Mouse (Mus musculus): ENCODE results near the gene Alpl. TPM values are rescaled to one million over a fixed set of nuclear protein-coding genes. Genes with fewer than 3 reads are reported as not detected.

Gene Alpl
- total and polyA plus RNA-seq, 3 experiments: not detected

DNA sequence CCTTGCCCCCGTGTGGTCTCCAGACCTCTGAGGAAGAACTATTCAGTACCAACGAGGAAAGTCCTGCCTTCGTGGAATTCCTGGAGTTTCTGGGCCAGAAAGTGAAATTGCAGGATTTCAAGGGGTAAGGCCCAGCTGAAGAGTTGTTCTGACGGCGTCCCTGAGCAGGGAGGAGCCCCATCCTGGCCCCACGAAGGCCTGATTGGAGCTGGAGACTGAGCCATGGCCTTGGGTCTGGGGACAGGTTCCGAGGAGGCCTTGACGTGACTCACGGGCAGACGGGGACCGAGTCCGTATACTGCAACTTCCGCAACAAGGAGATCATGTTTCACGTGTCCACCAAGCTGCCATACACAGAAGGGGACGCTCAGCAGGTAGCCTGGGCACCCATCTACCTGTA is 78.5 kb downstream of the Alpl start:
- no peaks in the 10 kb centered on the region for H3K27me3 ChIP-seq (ENCODE audit: control insufficient read depth in 1 of 2, insufficient read depth in 2 of 2, low read length in 2 of 2)

DNA sequence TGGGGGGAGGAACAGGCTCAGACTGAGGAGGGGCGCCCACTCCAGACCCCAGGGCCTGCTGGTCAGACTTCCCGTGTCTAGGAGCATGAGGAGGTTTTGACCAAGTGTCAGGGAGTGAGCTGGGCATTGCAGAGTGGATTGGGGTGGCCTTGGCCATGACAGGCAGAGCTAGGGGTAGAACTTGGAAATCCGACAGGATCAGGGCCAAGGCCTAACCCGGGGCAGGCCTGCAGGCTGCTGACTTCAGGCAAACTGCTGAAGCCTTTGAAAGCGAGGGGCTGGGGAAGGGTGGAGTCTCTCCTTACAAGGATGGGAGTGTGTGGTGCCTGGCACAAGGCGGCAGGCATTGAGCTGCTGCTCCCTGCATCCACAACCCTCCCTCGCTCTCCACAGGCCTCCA is 79.2 kb downstream of the Alpl start:
- no peak for DNase-seq (ENCODE audit: low read depth, low spot score)
- Histone ChIP-seq H3K79me2 (ENCODE audit: control insufficient read depth, insufficient read depth, low read length, poor library complexity) (no peaks in the 10 kb centered on the region), H3K4me1 (ENCODE audit: control insufficient read depth in 1 of 2, insufficient read depth in 2 of 2, low read length in 2 of 2) (peaks cover 14 to 21% of the 10 kb centered on the region in 2 experiments), H3K9me3 (replicated peaks; ENCODE audit: insufficient read depth, low read length) (no peaks in the 10 kb centered on the region), H3K27me3 (ENCODE audit: control insufficient read depth in 1 of 2, insufficient read depth in 2 of 2, low read length in 2 of 2) (no peaks in the 10 kb centered on the region), H3K27ac (ENCODE audit: control insufficient read depth, low read depth, low read length) (no peak overlapping the region), H3K36me3 (ENCODE audit: control insufficient read depth in 1 of 2, insufficient read depth in 2 of 2, low read length in 2 of 2) (peaks cover 0 to 12% of the 10 kb centered on the region in 2 experiments; a peak in 2 of 4 replicates), H3K4me3 (ENCODE audit: control insufficient read depth in 1 of 2, insufficient read depth in 1 of 2, low read depth in 2 of 2, low read length in 2 of 2) (no peak overlapping the region), H3K9ac (ENCODE audit: control insufficient read depth, low read depth, low read length, poor library complexity, severe bottlenecking) (no peak overlapping the region)
- TF ChIP-seq POLR2AphosphoS5 (IDR thresholded peaks at IDR 0.05; ENCODE audit: borderline replicate concordance, low read depth, low read length): no peak
- TF ChIP-seq TCF12 (IDR thresholded peaks at IDR 0.05; ENCODE audit: low read depth, low read length): no peak
- TF ChIP-seq GABPA (IDR thresholded peaks at IDR 0.05; ENCODE audit: low read depth, low read length): no peak
- no peak for TF ChIP-seq MAFK (IDR thresholded peaks at IDR 0.05; ENCODE audit: borderline replicate concordance, low read depth, low read length)

More for the DNA sequence above, 78.5 kb downstream of the Alpl start:
- DNase-seq (ENCODE audit: low read depth, low spot score): no peak
- H3K27ac ChIP-seq (ENCODE audit: control insufficient read depth, low read depth, low read length): no peak overlapping the region
- peaks cover 0 to 9% of the 10 kb centered on the region in 2 experiments; a peak in 2 of 4 replicates for H3K36me3 ChIP-seq (ENCODE audit: control insufficient read depth in 1 of 2, insufficient read depth in 2 of 2, low read length in 2 of 2)
- TF ChIP-seq NRF1 (IDR thresholded peaks at IDR 0.05; ENCODE audit: insufficient read depth, low read depth, low read length, poor library complexity, severe bottlenecking) (no peak), RAD21 (IDR thresholded peaks at IDR 0.05; ENCODE audit: low read depth, low read length) (no peak), USF1 (IDR thresholded peaks at IDR 0.05; ENCODE audit: low read depth, low read length) (no peak), SIN3A (IDR thresholded peaks at IDR 0.05; ENCODE audit: low read length) (no peak), E2F4 (IDR thresholded peaks at IDR 0.05; ENCODE audit: borderline replicate concordance, low read depth, low read length) (no peak), ETS1 (IDR thresholded peaks at IDR 0.05; ENCODE audit: low read depth, low read length) (no peak), JUND (IDR thresholded peaks at IDR 0.05; ENCODE audit: low read depth, low read length) (no peak), MAFK (IDR thresholded peaks at IDR 0.05; ENCODE audit: borderline replicate concordance, low read depth, low read length) (no peak), POLR2A (IDR thresholded peaks at IDR 0.05; ENCODE audit: control insufficient read depth in 1 of 2, insufficient read depth in 1 of 2, low read depth in 1 of 2, low read length in 2 of 2, poor library complexity in 1 of 2) (no peak)
- H3K4me3 ChIP-seq (ENCODE audit: control insufficient read depth in 1 of 2, insufficient read depth in 1 of 2, low read depth in 2 of 2, low read length in 2 of 2): no peak overlapping the region
- peaks cover 10 to 16% of the 10 kb centered on the region in 2 experiments for H3K4me1 ChIP-seq (ENCODE audit: control insufficient read depth in 1 of 2, insufficient read depth in 2 of 2, low read length in 2 of 2)
- H3K79me2 ChIP-seq (ENCODE audit: control insufficient read depth, insufficient read depth, low read length, poor library complexity): no peaks in the 10 kb centered on the region
- no peak overlapping the region for H3K9ac ChIP-seq (ENCODE audit: control insufficient read depth, low read depth, low read length, poor library complexity, severe bottlenecking)
- H3K9me3 ChIP-seq (replicated peaks; ENCODE audit: insufficient read depth, low read length): no peaks in the 10 kb centered on the region

DNA sequence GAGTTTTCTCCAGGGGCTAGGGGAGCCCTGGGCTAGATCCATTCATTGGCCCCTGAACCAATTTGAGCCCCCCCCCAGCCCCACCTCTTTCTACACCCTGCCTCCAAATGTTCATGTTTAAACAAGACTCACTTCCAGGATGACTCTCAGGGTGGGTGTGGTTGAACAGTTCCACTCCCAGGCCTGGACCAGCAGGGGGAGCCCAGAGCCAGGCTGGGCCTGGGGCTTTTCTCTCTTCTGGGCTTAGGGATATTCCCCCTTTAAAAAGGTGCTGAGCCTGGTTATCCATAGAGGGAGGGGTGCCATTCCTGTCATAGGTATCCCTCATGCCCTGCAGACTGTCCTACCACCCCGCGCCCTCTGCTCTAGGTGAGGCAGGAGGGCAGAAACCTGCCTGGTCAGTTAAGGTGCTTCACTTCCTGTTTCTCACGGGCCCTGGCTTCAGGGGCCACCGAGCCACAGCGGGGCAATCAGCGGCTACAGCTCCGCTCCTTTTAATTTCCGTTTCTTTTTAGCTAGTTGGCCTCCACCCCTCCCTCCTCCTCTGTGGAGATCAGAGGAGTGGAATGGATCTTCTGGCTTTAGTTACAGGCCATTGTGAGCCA is 82.1 kb downstream of the Alpl start:
- H3K9me3 ChIP-seq (replicated peaks; ENCODE audit: insufficient read depth, low read length): no peaks in the 10 kb centered on the region

More for the DNA sequence above, 82.1 kb downstream of the Alpl start:
- no peak overlapping the region for H3K27ac ChIP-seq (ENCODE audit: control insufficient read depth, low read depth, low read length)
- DNase-seq (ENCODE audit: low read depth, low spot score): peak; percentile 48
- H3K9ac ChIP-seq (ENCODE audit: control insufficient read depth, low read depth, low read length, poor library complexity, severe bottlenecking): no peak overlapping the region
- H3K79me2 ChIP-seq (ENCODE audit: control insufficient read depth, insufficient read depth, low read length, poor library complexity): no peaks in the 10 kb centered on the region
- TF ChIP-seq MAFK (IDR thresholded peaks at IDR 0.05; ENCODE audit: borderline replicate concordance, low read depth, low read length) (no peak), ZNF384 (IDR thresholded peaks at IDR 0.05; ENCODE audit: low read depth, low read length) (no peak), E2F4 (IDR thresholded peaks at IDR 0.05; ENCODE audit: borderline replicate concordance, low read depth, low read length) (no peak), CTCF (IDR thresholded peaks at IDR 0.05 in 2 of 3, conservative IDR thresholded peaks at IDR 0.05 in 1 of 3; ENCODE audit: control insufficient read depth in 1 of 3, insufficient read depth in 1 of 3, low read depth in 2 of 3, low read length in 3 of 3, poor library complexity in 1 of 3, severe bottlenecking in 1 of 3) (peak; percentile 10 to 51 (median 30); a peak in 4 of 6 replicates), ZC3H11A (IDR thresholded peaks at IDR 0.05; ENCODE audit: low read depth, low read length) (no peak)
- no peaks in the 10 kb centered on the region for H3K27me3 ChIP-seq (ENCODE audit: control insufficient read depth in 1 of 2, insufficient read depth in 2 of 2, low read length in 2 of 2)
- no peak overlapping the region for H3K4me3 ChIP-seq (ENCODE audit: control insufficient read depth in 1 of 2, insufficient read depth in 1 of 2, low read depth in 2 of 2, low read length in 2 of 2)
- peaks cover 0 to 12% of the 10 kb centered on the region in 2 experiments; a peak in 2 of 4 replicates for H3K36me3 ChIP-seq (ENCODE audit: control insufficient read depth in 1 of 2, insufficient read depth in 2 of 2, low read length in 2 of 2)
- H3K4me1 ChIP-seq (ENCODE audit: control insufficient read depth in 1 of 2, insufficient read depth in 2 of 2, low read length in 2 of 2): peaks cover 14 to 21% of the 10 kb centered on the region in 2 experiments
